Comparison of ENCODE assay signal across 9 mouse cellular contexts in genomic region chr1:119423510-119423909, GRCm38 (mm10). TPM values are rescaled to one million over a fixed set of nuclear protein-coding genes. Genes with fewer than 3 reads are reported as not detected.
DNase-seq lines count a peak whose midpoint lies in the region; ATAC-seq and TF ChIP-seq lines count a peak whose summit lies in the region.
"Had no signal": no experiment of that assay in that cellular context is flagged by ENCODE, and none has a peak within 500 bp of the region (broad histone marks: within the 10 kb centered on the region; RNA-seq: fewer than 3 reads in every experiment).

No protein-coding gene starts in this region.

- H3K9ac ChIP-seq in neural tube, embryonic 11.5 days (ENCODE audit: low read length), result no peak overlapping the region
- H3K9ac ChIP-seq: limb, embryonic 15.5 days had no signal

- H3K36me3 ChIP-seq in testis, adult 2 months (ENCODE audit: control insufficient read depth, insufficient read depth, low read length), result no peaks in the 10 kb centered on the region
- H3K36me3 ChIP-seq in neural tube, embryonic 11.5 days (ENCODE audit: control insufficient read depth, insufficient read depth, low read length), result no peaks in the 10 kb centered on the region
- H3K36me3 ChIP-seq: embryonic facial prominence, embryonic 12.5 days; limb, embryonic 15.5 days had no signal

- no peaks in the 10 kb centered on the region for H3K27me3 ChIP-seq in testis, adult 2 months (ENCODE audit: control insufficient read depth, insufficient read depth, low read length)
- H3K27me3 ChIP-seq in neural tube, embryonic 11.5 days (ENCODE audit: control insufficient read depth, insufficient read depth, low read length), result peaks cover 59% of the 10 kb centered on the region

- no peaks in the 10 kb centered on the region for H3K9me3 ChIP-seq in neural tube, embryonic 11.5 days (ENCODE audit: control insufficient read depth, low read length)
- H3K9me3 ChIP-seq: embryonic facial prominence, embryonic 12.5 days; limb, embryonic 15.5 days had no signal

- peak; percentile 36; the same call in 1 of the 2 replicates for TF ChIP-seq CTCF in testis, adult 2 months (IDR thresholded peaks at IDR 0.05; ENCODE audit: control insufficient read depth, insufficient read depth, insufficient replicate concordance, low read depth, low read length)

- intact Hi-C loops in left cerebral cortex, postnatal 10 days (cut with DNase I), result loop anchor here (2.0 to 10.0 kb wide), 2 partner anchors 169 to 329 kb away; no protein-coding TSS in a partner anchor

- DNase-seq in testis, postnatal 14 days (ENCODE audit: low spot score), result no peak
- peak; percentile 23 for DNase-seq in cerebellum, adult 8-10 months
- peak; percentile 63 to 65 for DNase-seq in left cerebral cortex, postnatal 10 days (ENCODE audit: extremely low spot score in 1 of 2, low spot score in 2 of 2)
- peak; percentile 72 for DNase-seq in neural tube, embryonic 11.5 days (ENCODE audit: low spot score)
- DNase-seq in natural killer cell, adult 2 months (ENCODE audit: low spot score in 2 of 2), result no peak

- H3K4me2 ChIP-seq in neural tube, embryonic 11.5 days (ENCODE audit: low read depth), result no peak overlapping the region

- ATAC-seq in granulocyte monocyte progenitor cell, adult 5-6 weeks (replicated peaks; ENCODE audit: poor library complexity, severe bottlenecking), result peak; percentile 43
- no peak for ATAC-seq in neural tube, embryonic 11.5 days (ENCODE audit: insufficient read depth, low FRiP score, low TSS enrichment)

- H3K4me3 ChIP-seq in testis, adult 2 months (ENCODE audit: control insufficient read depth, low read depth, low read length), result no peak overlapping the region
- no peak overlapping the region for H3K4me3 ChIP-seq in neural tube, embryonic 11.5 days (ENCODE audit: low read depth, low read length)

- no peak for TF ChIP-seq POLR2A in testis, adult 2 months (IDR thresholded peaks at IDR 0.05; ENCODE audit: control insufficient read depth, low read depth, low read length)

- no peak overlapping the region for H3K27ac ChIP-seq in testis, adult 2 months (ENCODE audit: control insufficient read depth, insufficient read depth, low read depth, low read length)
- no peak overlapping the region for H3K27ac ChIP-seq in neural tube, embryonic 11.5 days (ENCODE audit: low read depth, low read length)
- H3K27ac ChIP-seq: embryonic facial prominence, embryonic 12.5 days; limb, embryonic 15.5 days had no signal

- WGBS in neural tube, embryonic 11.5 days, result 4% methylated on average over 13 of the region's 14 CpGs

- H3K4me1 ChIP-seq in testis, adult 2 months (ENCODE audit: control insufficient read depth, insufficient read depth, low read length), result peaks cover 27% of the 10 kb centered on the region
- H3K4me1 ChIP-seq in neural tube, embryonic 11.5 days (ENCODE audit: control insufficient read depth, insufficient read depth, low read length), result peaks cover 13% of the 10 kb centered on the region

RNA-seq across cellular contexts. Expression of gene Inhbb, which starts 1.5 kb away (rescaled TPM):
- 7.3 and 8.8 TPM in 2 replicates for polyA plus RNA-seq in testis, adult 2 months (2012; rRNA removed)
- total RNA-seq in granulocyte monocyte progenitor cell, adult 5-6 weeks (2014; fragmentation: Nextera tagmentation), result not detected in 2 replicates
- total RNA-seq in granulocyte monocyte progenitor cell, adult 5-6 weeks (2017), result not detected in 2 replicates
- total RNA-seq in left cerebral cortex, postnatal 10 days (2021), result 1 to 10 TPM; 7.9 to 8.8 TPM
- 0.51 and 0.64 TPM in 2 replicates for polyA plus RNA-seq in neural tube, embryonic 11.5 days (2014; fragmentation: Nextera tagmentation; extraction: Ambion mirVana)

Comparison
In these comparisons a context has a peak if more than half of its experiments do, and no peak if none do; other contexts are left out.
1. DNase-seq: peak in cerebellum, adult 8-10 months (single experiment), left cerebral cortex, postnatal 10 days (2 of 2) and neural tube, embryonic 11.5 days (single experiment); none in testis, postnatal 14 days (single experiment) and natural killer cell, adult 2 months (0 of 2).
2. RNA of gene Inhbb, which starts 1.5 kb away (total RNA-seq): 7.9 to 8.8 TPM in left cerebral cortex, postnatal 10 days; not detected in granulocyte monocyte progenitor cell, adult 5-6 weeks; every median in the first group is over 4 times any median in the second.